Mouse (Mus musculus) midbrain, postnatal 0 days (tissue): Measurements from ENCODE around the gene Atg9b. TPM values are rescaled to one million over a fixed set of nuclear protein-coding genes. Genes with fewer than 3 reads are reported as not detected.
A peak's percentile ranks its signal among the peaks of the same experiment; 100 is the strongest.

Experiments
- ATAC-seq: fragments of 200-750 bp; cut with Nextera tagmentation; 2 replicates; pipeline ENCODE4 v1.8.0; 2017; ENCODE audit warnings: moderate number of reproducible peaks, mild to moderate bottlenecking, moderate TSS enrichment, moderate library complexity; ENCODE audit not compliant: low FRiP score
- DNase-seq: peaks from one replicate; pipeline ENCODE4 v3.0.0-alpha.2; 2015; ENCODE audit warnings: low spot score
- H3K27ac ChIP-seq: fragments of 300-500 bp; sonication (generic); 2 replicates; pipeline ENCODE4 v1.5.1; 2014; ENCODE audit warnings: low read depth, mild to moderate bottlenecking, low read length, mixed read lengths
- H3K27me3 ChIP-seq: fragments of 300-500 bp; sonication (generic); 2 replicates; pipeline ENCODE4 v1.6.1; 2014; ENCODE audit warnings: low read length, control low read depth, mixed read lengths; ENCODE audit not compliant: insufficient read depth
- H3K36me3 ChIP-seq: fragments of 300-500 bp; sonication (generic); 2 replicates; pipeline ENCODE4 v1.6.1; 2014; ENCODE audit warnings: low read length, control low read depth, mixed read lengths; ENCODE audit not compliant: insufficient read depth
- H3K4me1 ChIP-seq: fragments of 300-500 bp; sonication (generic); 2 replicates; pipeline ENCODE4 v1.6.1; 2014; ENCODE audit warnings: mild to moderate bottlenecking, control low read depth, antibody characterized with exemption, low read length, mixed read lengths; ENCODE audit not compliant: insufficient read depth
- H3K4me2 ChIP-seq: fragments of 300-500 bp; sonication (generic); 2 replicates; pipeline ENCODE4 v1.6.1; 2014; ENCODE audit warnings: low read depth, mild to moderate bottlenecking, low read length, mixed read lengths; ENCODE audit not compliant: poor library complexity, severe bottlenecking
- H3K4me3 ChIP-seq: fragments of 300-500 bp; sonication (generic); 2 replicates; pipeline ENCODE4 v1.5.1; 2014; ENCODE audit warnings: low read depth, mild to moderate bottlenecking, low read length, moderate library complexity
- H3K9ac ChIP-seq: fragments of 300-500 bp; sonication (generic); replicated peaks from 2 replicates; pipeline ENCODE4 v1.6.1; 2014; ENCODE audit warnings: mild to moderate bottlenecking, low read length, moderate library complexity, mixed read lengths; ENCODE audit not compliant: poor library complexity, severe bottlenecking
- H3K9me3 ChIP-seq: fragments of 300-500 bp; sonication (generic); 2 replicates; pipeline ENCODE4 v1.6.1; 2016; ENCODE audit warnings: low read length, control low read depth
- CTCF ChIP-seq: IDR thresholded peaks from 2 replicates; pipeline ENCODE4 v1.5.1; 2016; ENCODE audit warnings: antibody characterized with exemption, mild to moderate bottlenecking
- WGBS: fragments of 180-500 bp; shearing (Covaris S2); extraction: QIAGEN DNeasy Blood & Tissue Kit; methylation state at CpG from one replicate; pipeline ENCODE4 v1.1.7; 2014; 5-methylcytosine and 5-hydroxymethylcytosine counted together
- polyA plus RNA-seq: library from polyadenylated mRNA; unstranded; fragments of >200 nt; fragmentation: Nextera tagmentation; extraction: Ambion mirVana; gene quantifications from 2 replicates; pipeline ENCODE4 v1.2.1, GENCODE M21; 2015
- total RNA-seq: library from RNA; depleted of rRNA; stranded (reverse); fragments of >200 nt; gene quantifications from 2 replicates; pipeline ENCODE4 v1.2.3, GENCODE M21; 2014

Atg9b gene
- total and polyA plus RNA-seq, 2 experiments from 2014 or later: 5.3 to 6.7 TPM

DNA sequence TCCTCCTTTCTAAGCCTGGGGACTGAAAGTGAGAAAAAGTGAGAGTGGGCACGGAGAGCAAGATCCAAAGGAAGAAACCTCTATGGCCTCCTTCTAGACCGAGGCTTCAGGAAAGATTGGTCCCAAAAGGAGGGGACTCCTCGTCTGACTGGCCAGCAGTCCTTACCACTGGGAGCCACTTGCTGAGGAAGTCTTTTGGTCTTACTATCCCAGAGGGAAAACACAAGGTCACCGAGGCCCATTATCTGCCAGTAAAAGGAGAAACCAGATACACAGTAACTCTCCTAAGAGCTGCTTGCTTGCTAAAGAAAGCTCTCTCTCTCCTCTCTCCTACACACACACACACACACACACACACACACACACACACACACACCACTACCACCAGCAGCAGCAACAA is 38.6 kb downstream of the Atg9b start:
- H3K9ac ChIP-seq: no peak overlapping the region
- TF ChIP-seq CTCF: no peak
- no peak overlapping the region for H3K27ac ChIP-seq
- no peak overlapping the region for H3K4me3 ChIP-seq
- H3K27me3 ChIP-seq: no peaks in the 10 kb centered on the region
- no peaks in the 10 kb centered on the region for H3K36me3 ChIP-seq
- DNase-seq: no peak
- no peak overlapping the region for H3K4me2 ChIP-seq
- ATAC-seq: no peak
- H3K4me1 ChIP-seq: peaks cover 21% of the 10 kb centered on the region
- no peaks in the 10 kb centered on the region for H3K9me3 ChIP-seq
- 41% methylated on average over 4 of the region's 4 CpGs for WGBS

DNA sequence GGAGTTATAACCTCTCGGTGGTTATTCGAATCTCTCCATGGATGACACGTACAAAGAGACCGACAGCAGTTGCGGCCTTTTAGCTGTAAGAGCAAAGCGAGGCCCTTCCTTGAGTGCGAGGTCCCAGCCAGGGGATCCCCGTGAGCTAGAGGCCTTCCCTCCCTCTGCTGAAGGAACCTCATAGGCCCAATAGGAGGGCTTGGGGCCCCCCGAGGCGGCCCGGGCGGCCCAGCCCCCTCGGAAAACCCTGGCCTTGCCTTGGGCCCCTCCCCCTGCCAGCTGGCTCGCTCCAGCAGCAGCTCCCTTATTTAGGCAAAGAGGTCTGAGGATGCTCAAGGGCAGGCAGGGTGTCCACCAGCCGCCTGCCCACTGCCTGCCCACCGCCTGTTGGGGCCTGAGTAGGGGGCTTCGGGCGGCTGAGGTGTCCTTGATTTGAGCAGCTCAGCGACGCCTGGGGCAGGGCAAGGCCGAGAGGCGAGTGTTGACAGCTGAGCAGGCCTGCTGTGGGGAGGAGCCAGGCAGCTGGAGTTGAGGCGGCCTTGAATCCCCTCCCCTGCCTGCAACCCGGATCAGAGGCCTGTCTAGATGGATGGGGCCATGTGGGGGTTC is 39.6 kb downstream of the Atg9b start:
- no peaks in the 10 kb centered on the region for H3K27me3 ChIP-seq
- peak overlapping the region; percentile 86 for H3K27ac ChIP-seq
- H3K4me2 ChIP-seq: peak overlapping the region; percentile 78
- TF ChIP-seq CTCF: no peak
- H3K9me3 ChIP-seq: no peaks in the 10 kb centered on the region
- peaks cover 25% of the 10 kb centered on the region for H3K4me1 ChIP-seq
- H3K4me3 ChIP-seq: peak overlapping the region; percentile 88
- DNase-seq (peak; percentile 42), ATAC-seq (peak; percentile 24; the same call in 1 of the 2 replicates)
- no peaks in the 10 kb centered on the region for H3K36me3 ChIP-seq
- peak overlapping the region; percentile 81 for H3K9ac ChIP-seq
- WGBS: 2% methylated on average over 24 of the region's 24 CpGs

DNA sequence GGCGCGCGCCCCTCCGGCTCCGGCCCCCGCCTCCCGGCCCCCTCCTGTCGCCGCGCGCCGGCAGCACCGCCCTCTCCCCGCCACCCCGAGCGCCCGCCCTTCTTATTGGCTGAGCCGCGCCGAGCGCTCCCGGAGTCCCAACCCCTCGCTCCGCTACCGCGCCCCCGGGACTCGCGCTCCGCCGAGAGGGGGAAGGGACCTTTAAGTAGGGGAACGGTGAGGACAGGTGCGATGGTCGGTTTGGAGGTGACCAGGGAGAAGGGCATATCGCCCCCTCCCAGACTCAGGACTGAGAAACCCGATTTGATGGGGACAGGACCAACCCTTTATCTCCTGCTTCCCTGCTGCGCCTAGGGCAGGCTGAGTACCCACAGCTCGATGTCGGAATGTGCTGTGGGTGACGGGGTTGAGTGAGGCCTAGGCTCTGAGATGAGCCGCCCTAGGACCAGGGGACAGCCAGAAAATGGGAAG is 40.2 kb downstream of the Atg9b start:
- Histone ChIP-seq H3K27me3 (no peaks in the 10 kb centered on the region), H3K4me2 (peak overlapping the region; percentile 78), H3K36me3 (no peaks in the 10 kb centered on the region), H3K27ac (peak overlapping the region; percentile 86), H3K4me1 (peaks cover 25% of the 10 kb centered on the region), H3K9ac (peak overlapping the region; percentile 81), H3K9me3 (no peaks in the 10 kb centered on the region), H3K4me3 (peak overlapping the region; percentile 88)
- WGBS: under 1% methylated on average over 25 of the region's 41 CpGs
- ATAC-seq: peak; percentile 90
- no peak; the same call in 1 of the 2 replicates for TF ChIP-seq CTCF
- peak; percentile 92 for DNase-seq

DNA sequence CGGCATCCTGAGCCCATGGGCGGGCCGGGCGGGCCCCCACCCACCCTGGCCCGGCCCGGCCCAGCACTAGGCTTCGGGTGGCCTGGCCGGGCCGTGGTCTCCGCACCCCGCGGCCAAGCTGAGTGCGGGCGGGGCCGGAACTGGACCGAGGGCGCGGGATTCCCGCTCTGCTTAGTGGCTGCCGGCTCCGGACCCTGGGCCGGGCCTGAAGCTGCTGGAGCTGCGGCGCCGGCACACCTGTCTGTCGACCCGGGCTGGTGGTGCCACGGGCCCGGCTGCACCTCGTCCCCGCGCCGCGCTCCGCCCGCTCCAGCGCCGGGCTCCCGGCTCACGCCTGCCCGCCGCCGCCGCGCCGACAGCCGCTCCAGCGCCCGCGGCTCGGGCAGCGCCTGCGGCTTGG is 40.7 kb downstream of the Atg9b start, which contains the start of gene Kcnh2:
Kcnh2 (minus strand) TSS at position 327 of the 400 bp plus-strand sequence.
- peak within 1 kb of the TSS; percentile 81 for H3K9ac ChIP-seq
- H3K36me3 ChIP-seq: no peaks in the 10 kb centered on the region; the same call in 1 of the 2 replicates
- no peak; the same call in 1 of the 2 replicates for ATAC-seq
- peak within 1 kb of the TSS; percentile 88 for H3K4me3 ChIP-seq
- H3K4me1 ChIP-seq: peaks cover 25% of the 10 kb centered on the region
- DNase-seq: no peak
- WGBS: under 1% methylated on average over 24 of the region's 53 CpGs
- TF ChIP-seq CTCF: no peak
- H3K27me3 ChIP-seq: no peaks in the 10 kb centered on the region
- H3K27ac ChIP-seq: peak within 1 kb of the TSS; percentile 86
- no peaks in the 10 kb centered on the region for H3K9me3 ChIP-seq
- H3K4me2 ChIP-seq: peak within 1 kb of the TSS; percentile 78

DNA sequence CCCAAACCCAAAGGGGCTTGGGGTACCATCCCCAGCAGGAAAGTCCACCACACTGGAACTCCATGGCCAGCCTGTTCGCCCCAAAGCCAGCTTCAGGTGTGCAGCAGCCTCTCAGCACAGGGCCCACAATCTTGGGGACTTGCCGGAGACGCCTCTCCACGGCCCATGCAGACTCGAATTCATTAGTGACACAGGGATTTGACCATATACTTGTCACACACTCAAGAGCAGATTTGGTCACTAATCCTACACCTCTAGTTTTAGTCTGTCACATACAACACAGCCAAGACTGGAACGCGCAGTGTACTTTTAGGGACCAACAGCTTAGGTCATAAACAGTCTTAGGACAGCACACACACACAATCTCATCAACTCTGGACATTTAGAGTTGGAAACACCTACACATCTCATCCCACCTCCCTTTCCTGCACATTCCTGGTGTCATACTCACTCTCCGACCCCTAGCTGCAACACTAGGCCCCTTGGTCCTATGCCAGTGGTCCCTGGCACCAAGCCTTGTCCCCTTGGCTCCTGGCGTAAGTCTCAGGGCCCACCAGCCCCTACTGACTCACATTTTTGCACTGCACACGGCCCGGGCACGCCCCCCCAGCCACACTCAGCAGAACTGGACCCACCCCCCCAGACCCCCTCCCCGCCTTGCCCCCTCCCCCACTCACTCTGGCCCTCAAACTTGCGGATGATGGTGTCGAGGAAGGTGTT is 41.3 kb downstream of the Atg9b start:
- Histone ChIP-seq H3K4me1 (peaks cover 25% of the 10 kb centered on the region), H3K36me3 (peaks cover 4% of the 10 kb centered on the region; the same call in 1 of the 2 replicates), H3K9me3 (no peaks in the 10 kb centered on the region), H3K27me3 (no peaks in the 10 kb centered on the region), H3K4me2 (peak overlapping the region; percentile 78), H3K4me3 (peak overlapping the region; percentile 88), H3K9ac (peak overlapping the region; percentile 81), H3K27ac (peak overlapping the region; percentile 86; the same call in 1 of the 2 replicates)
- ATAC-seq (no peak), DNase-seq (no peak)
- TF ChIP-seq CTCF: peak; percentile 5; the same call in 1 of the 2 replicates
- 44% methylated on average over 10 of the region's 15 CpGs for WGBS

DNA sequence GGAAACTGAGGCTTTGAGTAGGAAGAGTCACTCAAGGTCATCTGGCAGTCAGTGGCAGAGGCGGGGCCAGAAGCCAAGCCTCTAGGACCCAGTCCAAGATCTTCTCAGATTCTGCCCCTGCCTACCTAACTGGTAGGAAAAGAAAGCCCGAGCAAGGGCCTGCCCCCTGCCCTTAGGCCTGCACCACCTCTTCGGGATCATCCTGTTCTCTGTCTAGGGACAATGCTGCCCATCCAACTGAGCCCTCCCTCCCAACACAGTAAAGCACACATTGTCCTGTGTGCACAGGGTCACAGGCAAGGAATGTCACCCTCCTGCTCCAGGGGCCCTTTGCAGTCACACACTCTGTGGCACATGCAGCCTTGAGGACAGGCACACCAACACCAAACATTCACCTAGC is 41.9 kb downstream of the Atg9b start:
- H3K27me3 ChIP-seq: no peaks in the 10 kb centered on the region
- H3K4me2 ChIP-seq: peak overlapping the region; percentile 78
- TF ChIP-seq CTCF: no peak
- H3K4me3 ChIP-seq: peak overlapping the region; percentile 88
- no peak overlapping the region for H3K27ac ChIP-seq
- H3K36me3 ChIP-seq: peaks cover 4% of the 10 kb centered on the region; the same call in 1 of the 2 replicates
- no peak overlapping the region; the same call in 1 of the 2 replicates for H3K9ac ChIP-seq
- ATAC-seq: no peak
- H3K4me1 ChIP-seq: peaks cover 25% of the 10 kb centered on the region
- no peak for DNase-seq
- H3K9me3 ChIP-seq: no peaks in the 10 kb centered on the region
- WGBS: 51% methylated on average over 3 of the region's 3 CpGs
